Mouse (Mus musculus) activated CD4-positive, CD25-positive, alpha-beta regulatory T cell, adult 4 months (primary cell): ENCODE measurements around the gene Palm2. TPM values are rescaled to one million over a fixed set of nuclear protein-coding genes. Genes with fewer than 3 reads are reported as not detected.
"Not testable (repeated sequence)": the region's sequence is repeated elsewhere in the genome, so short reads cannot be mapped to it uniquely, and the experiment has no call there.

Experiments used
- ATAC-seq: one replicate; pipeline ENCODE4 v1.8.0; 2017
- polyA plus RNA-seq, 2 experiments: library from polyadenylated mRNA; unstranded; fragments of 100-300 nt; shearing (Covaris generic); gene quantifications; one replicate each; pipeline ENCODE4 v1.2.1; 2017

The Palm2 gene
- polyA plus RNA-seq = not detected

DNA sequence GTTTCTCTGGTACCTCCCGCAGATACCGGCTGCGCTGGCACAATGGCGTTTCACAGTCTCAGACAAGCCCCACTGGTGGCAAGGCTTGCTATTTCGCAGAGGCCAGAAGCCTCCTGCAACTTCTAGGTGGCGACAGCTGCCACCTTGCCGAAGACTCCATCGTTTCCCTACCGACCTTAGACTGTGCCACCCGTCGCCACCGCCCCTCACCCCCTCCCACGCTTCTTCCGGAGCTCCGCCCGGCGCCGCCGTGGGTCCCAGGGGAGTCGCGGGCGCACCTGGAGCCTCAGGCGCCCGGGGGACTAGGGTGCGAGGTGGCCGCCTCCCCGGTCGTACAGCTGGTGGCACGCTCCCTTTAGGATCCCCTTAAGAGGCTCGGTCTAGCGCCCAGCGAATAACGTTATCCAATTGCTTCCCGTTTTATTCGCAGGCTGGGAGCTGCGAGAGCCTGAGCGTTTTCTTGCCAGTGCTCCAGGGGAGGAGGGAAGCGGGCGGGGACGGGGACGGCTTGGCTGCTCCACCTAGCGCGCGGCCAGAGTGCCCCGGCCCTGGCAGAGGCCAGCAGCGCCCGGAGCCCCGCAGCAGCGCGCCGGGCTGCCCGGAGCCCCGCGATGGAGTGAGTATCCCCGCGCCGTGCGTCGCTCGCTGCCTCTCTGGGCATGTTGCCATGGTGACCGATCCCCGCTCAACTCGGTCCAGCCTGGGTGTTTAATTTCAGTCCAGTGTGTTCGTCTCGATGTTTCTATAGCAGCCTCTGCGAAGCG is at the start of gene Palm2:
TSS of gene Palm2 (plus strand) at position 307 of the 764 bp plus-strand sequence.
- ATAC-seq = no peak

GRCm38 (mm10) chr4:57384355-57384754 is 49.7 kb upstream of the Palm2 start:
- no peak for ATAC-seq

- no peak for ATAC-seq
Measured at GRCm38 (mm10) chr4:57391103-57391502, 42.9 kb upstream of the Palm2 start.

DNA sequence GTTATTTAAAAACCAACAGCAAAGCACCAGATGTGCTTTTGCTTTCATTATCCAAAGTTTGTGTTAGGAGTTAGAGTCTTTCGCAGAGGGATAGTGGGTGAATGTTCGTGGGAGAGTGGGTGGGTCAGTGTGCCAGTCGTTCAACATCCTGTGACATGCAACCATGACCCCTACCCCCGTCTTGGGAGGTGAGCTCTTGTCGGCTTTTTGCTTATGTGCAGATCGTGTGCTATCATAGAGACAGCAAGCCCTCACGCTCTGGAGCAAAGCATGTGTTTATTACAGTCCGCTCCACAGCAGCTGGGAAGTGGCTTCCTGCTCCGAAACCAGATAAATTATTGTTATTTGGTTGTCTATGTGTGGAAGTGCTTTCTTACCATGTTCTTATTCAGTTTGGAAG is 37.6 kb upstream of the Palm2 start:
- no peak for ATAC-seq

DNA sequence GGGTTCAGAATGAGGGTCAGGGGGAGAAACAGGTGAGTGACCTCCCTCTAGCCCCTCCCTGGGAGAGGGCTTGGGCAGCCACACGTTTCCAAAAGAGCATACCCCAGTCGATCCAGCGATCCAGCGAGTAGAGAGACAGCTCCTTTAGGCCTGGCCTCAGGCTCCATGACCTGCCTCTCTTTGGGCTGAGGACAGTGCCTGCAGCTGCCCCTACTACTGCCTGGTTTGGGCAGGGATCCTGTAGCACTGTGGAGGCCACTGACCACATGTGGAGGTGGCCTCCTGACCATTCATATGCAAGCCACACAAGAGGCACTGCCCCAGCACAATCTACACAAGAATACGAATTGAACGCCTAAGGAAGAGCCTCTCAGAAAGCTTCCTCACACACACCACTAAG is 21.7 kb upstream of the Palm2 start:
- not testable (repeated sequence) for ATAC-seq

- ATAC-seq = no peak
Measured at GRCm38 (mm10) chr4:57413016-57413415, 21.0 kb upstream of the Palm2 start.

- ATAC-seq = not testable (repeated sequence)
Measured at GRCm38 (mm10) chr4:57413670-57414069, 20.4 kb upstream of the Palm2 start.

- no peak for ATAC-seq
Measured at GRCm38 (mm10) chr4:57424011-57424410, 10.0 kb upstream of the Palm2 start.

DNA sequence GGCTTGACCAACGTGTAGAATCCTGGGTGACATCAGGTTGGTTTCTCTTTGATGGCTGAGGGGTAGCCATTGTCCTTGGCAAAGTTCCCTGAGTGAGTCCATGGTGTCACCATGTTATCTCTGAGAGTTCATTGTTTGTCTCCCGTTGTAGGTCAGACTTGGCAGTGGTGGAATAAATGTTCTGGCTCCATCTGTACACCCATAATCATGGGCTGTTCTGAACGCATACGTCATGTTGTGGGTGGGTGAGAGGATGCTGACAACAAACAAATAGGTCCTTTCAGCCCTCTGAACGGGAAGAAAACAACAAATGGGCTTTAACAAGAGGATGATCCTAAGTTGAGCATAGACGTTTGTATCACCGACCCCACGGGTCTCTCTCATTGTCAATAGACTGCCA is 5.7 kb upstream of the Palm2 start:
- no peak for ATAC-seq

DNA sequence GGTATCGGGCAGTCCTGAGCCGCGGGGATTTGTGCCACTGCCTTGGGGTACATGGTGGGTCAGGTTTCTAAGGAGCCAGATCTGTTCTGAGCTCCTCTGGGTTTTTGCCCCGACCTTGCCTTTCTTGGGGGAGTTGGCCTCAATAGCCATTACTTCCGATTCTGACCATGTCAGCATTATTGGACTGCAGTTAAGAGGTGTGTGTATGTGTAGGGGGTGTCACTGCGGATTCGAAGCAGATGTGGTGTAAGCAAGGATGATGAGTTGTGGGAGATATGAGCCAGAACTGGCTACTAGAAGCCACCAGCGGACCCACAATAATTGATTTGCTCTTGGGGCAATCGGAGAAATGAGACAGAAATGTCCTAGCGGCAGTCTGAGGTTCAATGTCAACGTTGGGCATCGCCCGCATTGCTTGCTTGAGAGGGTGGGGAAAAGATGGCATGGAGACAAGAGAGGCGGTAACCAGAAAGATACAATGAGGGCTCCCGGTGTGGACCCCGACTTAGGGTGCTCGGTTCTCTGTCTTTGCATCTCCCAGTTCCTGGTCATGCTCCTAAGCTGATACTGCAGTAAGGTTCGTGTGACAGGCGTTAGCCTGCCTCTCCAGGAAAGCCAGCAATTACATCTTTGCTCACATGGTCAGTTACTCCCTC is 786 bp downstream of the Palm2 start:
- ATAC-seq = no peak

DNA sequence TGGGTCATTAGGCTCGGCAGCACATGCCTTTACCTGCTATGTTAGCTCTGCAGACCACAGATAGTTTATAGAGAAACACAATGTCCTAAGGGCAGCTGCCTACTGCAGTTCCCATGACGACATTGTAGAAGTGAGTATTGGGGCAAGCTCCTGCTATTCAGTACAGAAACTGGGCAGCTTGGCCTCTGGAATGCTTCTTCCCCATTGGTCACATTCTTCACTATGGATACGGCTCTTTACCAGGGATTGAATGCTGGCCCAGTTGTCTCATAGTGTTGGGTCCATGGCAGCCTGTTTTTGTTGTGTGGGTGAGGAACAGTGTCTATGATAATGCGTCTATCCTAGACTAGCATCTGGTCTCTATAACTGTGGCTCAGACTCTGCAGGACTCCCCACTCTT is 2.2 kb downstream of the Palm2 start:
- ATAC-seq = no peak

DNA sequence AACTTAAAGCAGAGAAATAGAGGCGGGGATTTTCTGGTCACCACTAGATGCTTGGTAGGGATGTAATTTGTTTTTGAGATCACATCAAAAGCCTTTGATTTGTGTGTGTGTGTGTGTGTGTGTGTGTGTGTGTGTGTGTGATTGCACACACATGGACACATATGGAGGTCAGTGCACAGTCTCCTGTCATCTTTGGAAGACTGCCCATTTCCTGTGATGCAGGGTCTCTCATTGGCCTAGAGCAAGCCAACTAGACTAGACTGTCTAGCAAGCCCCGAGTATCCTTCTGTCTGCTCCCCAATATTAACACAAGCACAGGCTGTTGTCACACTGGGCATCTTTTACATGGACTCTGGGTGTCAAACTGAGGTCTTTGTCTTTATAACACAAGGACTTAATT is 12.0 kb downstream of the Palm2 start:
- no peak for ATAC-seq

DNA sequence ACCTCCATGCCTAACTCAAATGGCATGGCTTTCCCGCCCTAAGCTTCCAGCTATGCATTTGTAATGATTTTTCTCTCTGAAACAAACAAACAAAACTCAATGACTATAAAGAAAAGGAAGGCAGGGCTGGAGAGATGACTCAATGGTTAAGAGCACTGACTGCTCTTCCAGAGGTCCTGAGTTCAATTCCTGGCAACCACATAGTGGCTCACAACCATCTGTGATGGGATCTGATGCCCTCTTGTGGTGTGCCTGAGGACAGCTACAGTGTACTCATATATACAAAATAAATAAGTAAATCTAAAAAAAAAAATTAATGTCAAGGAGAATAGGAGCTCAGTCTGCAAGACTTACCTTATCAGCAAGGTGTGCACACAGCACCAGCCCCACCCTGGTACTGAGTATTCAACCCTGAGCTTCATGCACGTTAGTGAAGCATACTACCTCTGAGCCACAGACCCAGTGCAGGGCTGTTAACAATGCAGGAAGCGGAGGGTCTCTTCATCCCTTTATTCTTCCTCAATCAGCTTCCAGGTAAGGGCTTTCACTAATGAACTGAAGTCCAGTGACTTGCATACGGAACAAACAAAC is 12.9 kb downstream of the Palm2 start:
- ATAC-seq = no peak

- no peak for ATAC-seq
Measured at GRCm38 (mm10) chr4:57451896-57452295, 17.8 kb downstream of the Palm2 start.

GRCm38 (mm10) chr4:57452661-57453060 is 18.6 kb downstream of the Palm2 start:
- no peak for ATAC-seq

- no peak for ATAC-seq
Measured at GRCm38 (mm10) chr4:57462378-57462777, 28.3 kb downstream of the Palm2 start.

GRCm38 (mm10) chr4:57482435-57482834 is 48.4 kb downstream of the Palm2 start:
- ATAC-seq = no peak

DNA sequence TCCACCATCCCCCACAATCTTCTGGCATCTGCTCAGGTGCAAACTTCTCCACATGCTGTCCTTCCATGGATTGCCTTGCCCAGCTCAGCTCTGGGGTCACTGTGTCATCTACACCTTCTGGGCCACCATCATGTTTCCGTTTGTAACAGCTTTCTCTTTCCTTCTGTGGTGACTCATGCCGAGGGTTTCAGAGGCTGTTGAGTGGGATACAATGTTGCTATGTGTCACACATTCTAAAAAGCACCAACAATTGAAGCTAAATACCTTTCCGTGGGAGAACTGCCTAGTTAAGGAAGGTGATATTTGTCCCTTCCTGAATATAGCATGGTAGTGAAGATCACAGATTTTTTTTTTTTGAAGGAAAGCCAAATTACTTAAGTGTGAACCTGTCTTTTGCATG is 52.3 kb downstream of the Palm2 start:
- no peak for ATAC-seq

GRCm38 (mm10) chr4:57489887-57490286 is 55.8 kb downstream of the Palm2 start:
- no peak for ATAC-seq

DNA sequence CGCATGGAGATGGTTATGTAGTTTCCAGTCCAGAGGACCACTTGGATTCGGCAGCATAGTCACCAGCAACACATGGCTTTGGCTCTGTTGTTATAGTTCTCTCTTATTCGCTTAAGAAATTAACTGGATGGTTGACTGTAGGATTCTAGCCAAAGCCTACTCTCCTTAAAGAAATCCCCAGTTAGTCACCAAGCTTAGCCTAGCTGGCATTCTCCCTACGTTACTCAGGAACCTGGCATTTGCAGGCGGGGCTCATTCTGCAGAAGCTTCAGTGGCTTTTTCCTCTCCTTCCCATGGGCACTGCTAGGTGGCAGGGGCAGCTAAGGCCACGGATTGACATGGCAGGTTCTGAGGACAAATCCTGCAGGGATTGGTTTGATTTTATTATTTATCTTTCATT is 70.7 kb downstream of the Palm2 start:
- ATAC-seq = no peak

GRCm38 (mm10) chr4:57510576-57510975 is 76.5 kb downstream of the Palm2 start:
- no peak for ATAC-seq

DNA sequence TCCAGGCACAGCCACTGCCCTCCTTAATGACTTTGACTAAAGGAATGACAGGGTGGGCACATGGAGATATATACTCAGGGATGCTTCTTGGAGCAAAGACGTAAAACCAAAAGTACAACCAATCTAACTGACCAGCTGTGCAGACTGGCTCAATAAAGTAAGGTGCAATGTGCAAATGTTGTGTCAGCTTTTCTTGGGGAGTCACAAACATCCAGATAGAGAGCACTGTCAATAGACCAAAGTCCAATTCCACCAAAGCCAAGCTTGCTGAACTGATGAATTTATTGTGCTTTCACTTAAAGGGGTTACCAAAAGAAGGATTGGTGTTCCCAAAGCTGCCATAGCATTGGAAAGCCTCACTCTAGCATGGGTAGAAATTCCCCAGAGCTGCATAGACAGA is 77.7 kb downstream of the Palm2 start:
- no peak for ATAC-seq

DNA sequence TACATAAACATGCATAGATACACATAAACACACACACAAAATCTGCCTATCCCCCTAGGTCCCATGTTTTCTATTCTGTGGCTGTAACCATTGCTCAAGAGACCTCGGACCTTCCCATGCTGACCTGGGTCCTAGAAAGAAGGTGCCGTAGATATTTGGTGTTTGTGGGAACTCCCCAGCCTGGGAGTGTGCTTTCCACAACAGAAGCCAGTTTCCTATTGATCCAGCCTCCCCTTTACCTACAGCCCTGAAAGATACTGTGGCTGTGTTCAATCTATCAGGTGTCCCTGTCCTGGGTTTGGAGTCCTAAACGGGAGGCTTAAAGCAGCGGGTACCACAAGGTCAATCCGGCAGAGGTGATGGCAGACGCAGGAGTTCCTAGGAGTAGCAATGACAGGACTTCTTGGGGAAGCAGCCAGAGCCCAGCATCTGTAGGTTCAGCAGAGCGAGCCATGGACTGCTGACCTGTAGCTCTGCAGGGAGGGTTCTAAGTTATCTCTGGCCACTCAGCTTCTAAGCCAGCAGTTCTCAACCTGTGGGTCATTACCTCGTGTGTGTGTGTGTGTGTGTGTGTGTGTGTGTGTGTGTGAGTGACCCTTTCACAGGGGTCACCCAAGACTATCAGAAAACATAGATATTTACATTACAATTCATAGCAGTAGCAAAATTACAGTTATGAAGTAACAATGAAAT is 79.3 kb downstream of the Palm2 start:
- ATAC-seq = no peak
